Mouse (Mus musculus) midbrain, embryonic 10.5 days (tissue): Measurements from ENCODE around the gene P2rx1. TPM values are rescaled to one million over a fixed set of nuclear protein-coding genes. Genes with fewer than 3 reads are reported as not detected.

ENCODE experiments used
- DNase-seq: peaks from one replicate; pipeline ENCODE4 v3.0.0-alpha.2; 2017; ENCODE audit warnings: low spot score
- H3K27ac ChIP-seq: fragments of 300-500 bp; sonication (generic); replicated peaks from 2 replicates; pipeline ENCODE4 v1.5.1; 2016; ENCODE audit warnings: mild to moderate bottlenecking
- H3K27me3 ChIP-seq: fragments of 300-500 bp; sonication (generic); 2 replicates; pipeline ENCODE4 v1.6.1; 2016; ENCODE audit warnings: low read depth, mild to moderate bottlenecking; ENCODE audit not compliant: poor library complexity, severe bottlenecking
- H3K36me3 ChIP-seq: fragments of 300-500 bp; sonication (generic); 2 replicates; pipeline ENCODE4 v1.6.1; 2016; ENCODE audit warnings: mild to moderate bottlenecking, moderate library complexity
- H3K4me1 ChIP-seq: fragments of 300-500 bp; sonication (generic); 2 replicates; pipeline ENCODE4 v1.6.1; 2016
- H3K4me3 ChIP-seq: fragments of 300-500 bp; sonication (generic); 2 replicates; pipeline ENCODE4 v1.5.1; 2016; ENCODE audit warnings: mild to moderate bottlenecking, moderate library complexity
- H3K9me3 ChIP-seq: fragments of 300-500 bp; sonication (generic); replicated peaks from 2 replicates; pipeline ENCODE4 v1.6.1; 2016; ENCODE audit warnings: mild to moderate bottlenecking
- WGBS: fragments of 180-500 bp; shearing (Covaris S2); methylation state at CpG from one replicate; pipeline ENCODE4 v1.1.7; 2016; 5-methylcytosine and 5-hydroxymethylcytosine counted together
- polyA plus RNA-seq: library from polyadenylated mRNA; unstranded; fragments of >200 nt; fragmentation: Nextera tagmentation; extraction: Ambion mirVana; gene quantifications from 2 replicates; pipeline ENCODE4 v1.2.1, GENCODE M21; 2016

The P2rx1 gene
- polyA plus RNA-seq, 1 experiment from 2014 or later: 1.2 TPM

GRCm38 (mm10) chr11:72961072-72961980, 37.6 kb upstream of the P2rx1 start, which contains the start of gene Atp2a3:
TSS of gene Atp2a3 (plus strand) at chr11:72961169.
- WGBS: 4% methylated on average over 70 of the region's 70 CpGs
- Histone ChIP-seq H3K4me1 (peaks cover 12% of the 10 kb centered on the region), H3K9me3 (no peaks in the 10 kb centered on the region), H3K27me3 (peaks cover 58% of the 10 kb centered on the region), H3K4me3 (peak within 1 kb of the TSS; percentile 49), H3K36me3 (no peaks in the 10 kb centered on the region), H3K27ac (no peak within 1 kb of the TSS)
- DNase-seq: no peak

- Histone ChIP-seq H3K4me3 (no peak overlapping the region), H3K27me3 (peaks cover 58% of the 10 kb centered on the region), H3K27ac (no peak overlapping the region), H3K4me1 (peaks cover 12% of the 10 kb centered on the region), H3K9me3 (no peaks in the 10 kb centered on the region), H3K36me3 (no peaks in the 10 kb centered on the region)
- 82% methylated on average over 2 of the region's 2 CpGs for WGBS
- DNase-seq: no peak
These were observed 36.5 kb upstream of the P2rx1 start for GRCm38 (mm10) chr11:72962378-72962777.

GRCm38 (mm10) chr11:72963058-72963788, 35.7 kb upstream of the P2rx1 start:
- peaks cover 57% of the 10 kb centered on the region for H3K27me3 ChIP-seq
- WGBS: 55% methylated on average over 7 of the region's 7 CpGs

GRCm38 (mm10) chr11:72963789-72964294, 35.1 kb upstream of the P2rx1 start:
- Histone ChIP-seq H3K27ac (no peak overlapping the region), H3K9me3 (no peaks in the 10 kb centered on the region), H3K36me3 (no peaks in the 10 kb centered on the region), H3K4me1 (peaks cover 12% of the 10 kb centered on the region), H3K4me3 (no peak overlapping the region), H3K27me3 (peaks cover 51% of the 10 kb centered on the region)
- no peak for DNase-seq
- WGBS: 76% methylated on average over 3 of the region's 3 CpGs

More at GRCm38 (mm10) chr11:72963058-72963788, 35.7 kb upstream of the P2rx1 start:
- Histone ChIP-seq H3K36me3 (no peaks in the 10 kb centered on the region), H3K4me1 (peaks cover 12% of the 10 kb centered on the region), H3K27ac (no peak overlapping the region), H3K9me3 (no peaks in the 10 kb centered on the region), H3K4me3 (no peak overlapping the region)
- no peak for DNase-seq

- WGBS: 87% methylated on average over 13 of the region's 13 CpGs
- Histone ChIP-seq H3K4me1 (0 out of 2 replicates have a peak, but pooled peaks cover 3% of the 10 kb centered on the region), H3K4me3 (no peak overlapping the region), H3K9me3 (no peaks in the 10 kb centered on the region), H3K27me3 (peaks cover 20% of the 10 kb centered on the region), H3K27ac (no peak overlapping the region), H3K36me3 (no peaks in the 10 kb centered on the region)
- no peak for DNase-seq
These were observed 23.9 kb upstream of the P2rx1 start for GRCm38 (mm10) chr11:72974995-72975503.

GRCm38 (mm10) chr11:72982516-72982915, 16.4 kb upstream of the P2rx1 start:
- no peaks in the 10 kb centered on the region for H3K36me3 ChIP-seq
- WGBS: 85% methylated on average over 9 of the region's 9 CpGs
- no peaks in the 10 kb centered on the region for H3K4me1 ChIP-seq
- no peak overlapping the region for H3K27ac ChIP-seq
- H3K9me3 ChIP-seq: no peaks in the 10 kb centered on the region
- DNase-seq: no peak
- H3K4me3 ChIP-seq: no peak overlapping the region
- H3K27me3 ChIP-seq: peaks cover 10% of the 10 kb centered on the region; the same call in 1 of the 2 replicates

- H3K4me1 ChIP-seq: no peaks in the 10 kb centered on the region
- WGBS: 33% methylated on average over 5 of the region's 5 CpGs
- no peak overlapping the region for H3K4me3 ChIP-seq
- no peaks in the 10 kb centered on the region for H3K36me3 ChIP-seq
- H3K27me3 ChIP-seq: 0 out of 2 replicates have a peak, but pooled peaks cover 5% of the 10 kb centered on the region
- no peak overlapping the region for H3K27ac ChIP-seq
- no peak for DNase-seq
- no peaks in the 10 kb centered on the region for H3K9me3 ChIP-seq
These were observed 15.6 kb upstream of the P2rx1 start for GRCm38 (mm10) chr11:72983283-72983682.

GRCm38 (mm10) chr11:72986745-72987144, 12.2 kb upstream of the P2rx1 start:
- Histone ChIP-seq H3K4me1 (no peaks in the 10 kb centered on the region), H3K27ac (no peak overlapping the region), H3K27me3 (no peaks in the 10 kb centered on the region), H3K36me3 (no peaks in the 10 kb centered on the region), H3K9me3 (no peaks in the 10 kb centered on the region), H3K4me3 (no peak overlapping the region)
- WGBS: 81% methylated on average over 5 of the region's 5 CpGs
- no peak for DNase-seq

- H3K27me3 ChIP-seq: no peaks in the 10 kb centered on the region
- DNase-seq: no peak
- H3K4me3 ChIP-seq: no peak overlapping the region
- no peaks in the 10 kb centered on the region for H3K9me3 ChIP-seq
- H3K27ac ChIP-seq: no peak overlapping the region
- 72% methylated on average over 5 of the region's 5 CpGs for WGBS
- no peaks in the 10 kb centered on the region; the same call in 1 of the 2 replicates for H3K4me1 ChIP-seq
- no peaks in the 10 kb centered on the region for H3K36me3 ChIP-seq
These were observed 11.7 kb upstream of the P2rx1 start for GRCm38 (mm10) chr11:72987234-72987633.

GRCm38 (mm10) chr11:72987807-72988206, 11.1 kb upstream of the P2rx1 start:
- H3K36me3 ChIP-seq: no peaks in the 10 kb centered on the region
- H3K27ac ChIP-seq: no peak overlapping the region
- H3K9me3 ChIP-seq: no peaks in the 10 kb centered on the region
- H3K4me3 ChIP-seq: no peak overlapping the region
- WGBS: 85% methylated on average over 5 of the region's 5 CpGs
- H3K4me1 ChIP-seq: no peaks in the 10 kb centered on the region; the same call in 1 of the 2 replicates
- no peak for DNase-seq
- H3K27me3 ChIP-seq: no peaks in the 10 kb centered on the region

- no peak overlapping the region for H3K27ac ChIP-seq
- DNase-seq: no peak
- no peaks in the 10 kb centered on the region; the same call in 1 of the 2 replicates for H3K4me1 ChIP-seq
- H3K4me3 ChIP-seq: no peak overlapping the region
- no peaks in the 10 kb centered on the region for H3K36me3 ChIP-seq
- no peaks in the 10 kb centered on the region for H3K9me3 ChIP-seq
- no peaks in the 10 kb centered on the region for H3K27me3 ChIP-seq
- 90% methylated on average over 6 of the region's 6 CpGs for WGBS
These were observed 9.9 kb upstream of the P2rx1 start for GRCm38 (mm10) chr11:72989044-72989443.

GRCm38 (mm10) chr11:72990688-72991087, 8.2 kb upstream of the P2rx1 start:
- Histone ChIP-seq H3K9me3 (no peaks in the 10 kb centered on the region), H3K27me3 (no peaks in the 10 kb centered on the region), H3K36me3 (no peaks in the 10 kb centered on the region), H3K27ac (no peak overlapping the region), H3K4me3 (no peak overlapping the region), H3K4me1 (no peaks in the 10 kb centered on the region; the same call in 1 of the 2 replicates)
- 81% methylated on average over 9 of the region's 9 CpGs for WGBS
- no peak for DNase-seq
